Mouse (Mus musculus) heart, adult 11 months (tissue): ENCODE measurements around the gene Crtc1.

Source experiments
- DNase-seq: peaks from one replicate; pipeline ENCODE4 v3.0.0; 2022

Crtc1 gene

GRCm38 (mm10) chr8:70343696-70344095 is 95.7 kb downstream of the Crtc1 start:
- DNase-seq, result no peak

DNA sequence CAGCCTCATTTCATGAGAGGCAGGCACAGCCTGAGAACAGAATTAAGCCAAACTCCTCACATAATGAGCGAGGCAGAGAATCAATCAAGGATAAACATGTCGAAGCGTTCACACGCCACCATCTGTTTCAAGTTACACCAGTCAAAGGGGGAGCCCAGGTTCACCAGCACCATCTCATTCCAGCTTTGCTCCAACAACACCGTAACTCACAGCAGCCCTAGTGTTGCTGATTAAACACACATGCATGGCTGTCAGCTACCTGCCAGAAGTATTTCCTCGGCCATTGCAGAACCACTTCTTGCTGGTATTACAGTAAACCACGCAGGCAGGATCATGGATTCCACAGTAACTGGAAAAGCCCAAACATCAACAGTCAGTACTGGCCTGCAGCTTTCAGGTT is 96.3 kb downstream of the Crtc1 start:
- no peak for DNase-seq

DNA sequence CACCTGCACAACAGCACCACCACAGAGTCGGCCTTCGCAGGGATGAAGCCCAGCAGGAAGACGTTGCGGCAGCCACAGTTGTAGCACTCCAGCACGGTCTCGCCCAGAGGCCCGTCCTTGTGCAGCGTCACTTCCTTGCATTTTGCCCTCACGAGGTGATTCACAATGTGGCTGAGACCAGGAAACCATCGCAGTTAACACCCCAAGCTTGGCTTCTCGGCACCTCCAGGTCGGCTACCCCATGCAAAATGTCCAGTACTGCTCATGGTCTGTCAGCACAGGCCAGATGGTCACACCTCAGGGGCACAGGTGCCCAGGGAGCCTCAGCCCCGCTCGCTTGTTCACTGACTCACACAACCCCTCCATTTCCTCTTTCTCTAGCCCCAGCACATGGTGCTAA is 97.4 kb downstream of the Crtc1 start:
- no peak for DNase-seq

- DNase-seq, result no peak
Measured at GRCm38 (mm10) chr8:70340659-70341058, 98.7 kb downstream of the Crtc1 start.

DNA sequence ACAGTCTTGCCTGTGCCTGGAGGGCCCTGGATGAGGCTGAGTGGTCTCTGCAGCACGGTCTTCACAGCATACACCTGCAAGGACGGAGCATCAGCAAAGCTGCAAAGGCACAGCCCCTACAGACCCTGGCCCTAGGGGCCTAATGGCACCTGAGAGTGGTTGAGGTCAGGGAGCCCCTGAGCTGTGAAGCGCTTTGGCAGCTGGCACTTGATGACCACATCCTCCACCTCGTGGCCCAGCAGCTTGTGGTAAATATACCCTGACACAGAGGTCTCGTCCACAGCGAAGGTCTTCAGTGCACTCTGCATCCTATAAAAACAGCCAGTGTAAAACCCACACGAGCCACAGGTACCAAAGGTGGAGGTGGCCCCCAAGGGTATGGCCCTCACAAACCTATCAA is 100.4 kb downstream of the Crtc1 start:
- no peak for DNase-seq

DNA sequence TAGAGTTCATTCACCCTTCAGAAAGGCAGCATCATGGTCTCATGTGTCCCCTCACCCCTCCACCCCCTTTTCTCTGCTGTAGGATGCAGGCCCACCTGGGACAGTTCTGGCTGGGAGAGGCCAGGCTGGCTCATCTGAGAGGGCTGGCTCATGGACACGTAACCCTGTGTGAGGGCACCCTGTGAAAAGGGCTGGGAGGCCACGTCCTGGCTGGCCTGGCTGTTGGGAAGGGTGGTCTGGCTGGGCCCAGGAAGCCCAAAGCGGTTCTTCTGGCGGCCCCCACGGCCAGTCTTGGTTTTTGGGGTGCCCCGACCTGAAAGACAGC is 106.5 kb downstream of the Crtc1 start:
- DNase-seq, result peak; percentile 92
